Mouse (Mus musculus) lung, adult 2 months (tissue): ENCODE results near the gene Actl6b.

Experiments
- CTCF ChIP-seq: fragments of 200-500 bp; IDR thresholded peaks from 2 replicates; pipeline ENCODE4 v1.5.1; 2011; ENCODE audit warnings: mild to moderate bottlenecking, low read length, control low read depth; ENCODE audit not compliant: insufficient read depth
- POLR2A ChIP-seq: fragments of 200-500 bp; IDR thresholded peaks from 2 replicates; pipeline ENCODE4 v1.6.1; 2011; ENCODE audit warnings: low read depth, mild to moderate bottlenecking, control low read depth, low read length, borderline replicate concordance; ENCODE audit errors: extremely low read depth

GRCm38 (mm10) chr5:137561556-137561955 is 8.2 kb downstream of the Actl6b start:
- TF ChIP-seq POLR2A (no peak), CTCF (no peak)
